9 mouse cellular contexts compared by ENCODE assay signal in genomic region chr8:128724819-128725218, GRCm38 (mm10). TPM values are rescaled to one million over a fixed set of nuclear protein-coding genes. Genes with fewer than 3 reads are reported as not detected.
DNase-seq lines count a peak whose midpoint lies in the region; ATAC-seq and TF ChIP-seq lines count a peak whose summit lies in the region.
"Had no signal": no experiment of that assay in that cellular context is flagged by ENCODE, and none has a peak within 500 bp of the region (broad histone marks: within the 10 kb centered on the region; RNA-seq: fewer than 3 reads in every experiment).

No protein-coding gene starts in this region.

- H3K4me3 ChIP-seq in intestine, embryonic 14.5 days (ENCODE audit: low read depth, low read length), result no peak overlapping the region
- no peak overlapping the region for H3K4me3 ChIP-seq in intestine, embryonic 16.5 days (ENCODE audit: low read length)
- H3K4me3 ChIP-seq in E14TG2a.4 (replicated peaks; ENCODE audit: low read length), result no peak overlapping the region
- no peak overlapping the region for H3K4me3 ChIP-seq in hindbrain, embryonic 15.5 days
- H3K4me3 ChIP-seq in midbrain, embryonic 11.5 days (ENCODE audit: low read depth, low read length), result no peak overlapping the region
- H3K4me3 ChIP-seq: liver, embryonic 13.5 days had no signal

- 0 out of 2 replicates have a peak, but pooled peaks have one; percentile 17 for TF ChIP-seq CTCF in E14TG2a.4 (conservative IDR thresholded peaks at IDR 0.05; ENCODE audit: low read length)

- no peak for ATAC-seq in intestine, embryonic 14.5 days (replicated peaks; ENCODE audit: low FRiP score, low TSS enrichment, low read depth)
- ATAC-seq in intestine, embryonic 16.5 days, result no peak
- peak; percentile 86 for ATAC-seq in hindbrain, embryonic 15.5 days (ENCODE audit: low FRiP score, low read depth)
- ATAC-seq in midbrain, embryonic 11.5 days (ENCODE audit: low FRiP score), result peak; percentile 77

- H3K9me3 ChIP-seq in intestine, embryonic 14.5 days (ENCODE audit: control insufficient read depth, low read length), result no peaks in the 10 kb centered on the region
- no peaks in the 10 kb centered on the region for H3K9me3 ChIP-seq in intestine, embryonic 16.5 days (ENCODE audit: control insufficient read depth, low read length)
- no peaks in the 10 kb centered on the region for H3K9me3 ChIP-seq in E14TG2a.4 (ENCODE audit: low read length)
- no peaks in the 10 kb centered on the region for H3K9me3 ChIP-seq in hindbrain, embryonic 15.5 days
- no peaks in the 10 kb centered on the region for H3K9me3 ChIP-seq in midbrain, embryonic 11.5 days (ENCODE audit: control insufficient read depth, low read length)
- H3K9me3 ChIP-seq: liver, embryonic 13.5 days had no signal

- no peak overlapping the region for H3K27ac ChIP-seq in intestine, embryonic 14.5 days (ENCODE audit: low read depth)
- H3K27ac ChIP-seq in intestine, embryonic 16.5 days (ENCODE audit: low read length), result no peak overlapping the region
- no peak overlapping the region for H3K27ac ChIP-seq in hindbrain, embryonic 15.5 days (replicated peaks)
- no peak overlapping the region for H3K27ac ChIP-seq in midbrain, embryonic 11.5 days (ENCODE audit: low read depth, low read length)
- H3K27ac ChIP-seq: liver, embryonic 13.5 days had no signal

- 47% methylated on average over 1 of the region's 1 CpGs for WGBS in intestine, embryonic 14.5 days
- 56% methylated on average over 1 of the region's 1 CpGs for WGBS in intestine, embryonic 16.5 days
- 69% methylated on average over 1 of the region's 1 CpGs for WGBS in hindbrain, embryonic 15.5 days
- 51% methylated on average over 1 of the region's 1 CpGs for WGBS in midbrain, embryonic 11.5 days

- DNase-seq in intestine, embryonic 14.5 days (ENCODE audit: low spot score), result peak; percentile 58
- peak; percentile 10 for DNase-seq in brain, embryonic 18.5 days (ENCODE audit: low read depth, low spot score)
- DNase-seq in midbrain, embryonic 11.5 days (ENCODE audit: low spot score, missing footprints), result no peak
- DNase-seq in ovary, adult 18-20 months (ENCODE audit: low spot score), result no peak
- no peak for DNase-seq in urinary bladder, adult 18-20 months (ENCODE audit: low spot score in 2 of 2)
- DNase-seq: liver, embryonic 13.5 days had no signal

- no peaks in the 10 kb centered on the region for H3K27me3 ChIP-seq in intestine, embryonic 14.5 days (replicated peaks; ENCODE audit: control insufficient read depth, insufficient read depth, low read length)
- no peaks in the 10 kb centered on the region for H3K27me3 ChIP-seq in intestine, embryonic 16.5 days (replicated peaks; ENCODE audit: control insufficient read depth, insufficient read depth, low read length)
- H3K27me3 ChIP-seq in E14TG2a.4 (ENCODE audit: insufficient read depth, low read length), result no peaks in the 10 kb centered on the region
- no peaks in the 10 kb centered on the region for H3K27me3 ChIP-seq in hindbrain, embryonic 15.5 days
- no peaks in the 10 kb centered on the region for H3K27me3 ChIP-seq in midbrain, embryonic 11.5 days (ENCODE audit: control insufficient read depth, insufficient read depth, low read length)
- H3K27me3 ChIP-seq: liver, embryonic 13.5 days had no signal

- H3K4me1 ChIP-seq in intestine, embryonic 14.5 days (replicated peaks; ENCODE audit: control insufficient read depth, insufficient read depth, low read length), result no peaks in the 10 kb centered on the region
- no peaks in the 10 kb centered on the region for H3K4me1 ChIP-seq in intestine, embryonic 16.5 days (ENCODE audit: control insufficient read depth, insufficient read depth, low read length)
- H3K4me1 ChIP-seq in E14TG2a.4 (replicated peaks; ENCODE audit: low read depth, low read length), result peaks cover 5% of the 10 kb centered on the region; the same call in 1 of the 2 replicates
- no peaks in the 10 kb centered on the region for H3K4me1 ChIP-seq in hindbrain, embryonic 15.5 days (replicated peaks)
- no peaks in the 10 kb centered on the region; the same call in 1 of the 2 replicates for H3K4me1 ChIP-seq in midbrain, embryonic 11.5 days (ENCODE audit: control insufficient read depth, insufficient read depth, low read length)

- H3K9ac ChIP-seq in intestine, embryonic 14.5 days (ENCODE audit: low read length), result no peak overlapping the region
- no peak overlapping the region for H3K9ac ChIP-seq in intestine, embryonic 16.5 days (ENCODE audit: low read depth, low read length)
- no peak overlapping the region for H3K9ac ChIP-seq in hindbrain, embryonic 15.5 days
- H3K9ac ChIP-seq in midbrain, embryonic 11.5 days (ENCODE audit: low read length), result no peak overlapping the region
- H3K9ac ChIP-seq: liver, embryonic 13.5 days had no signal

- H3K36me3 ChIP-seq in intestine, embryonic 14.5 days (ENCODE audit: control insufficient read depth, insufficient read depth, low read length), result peaks cover 89% of the 10 kb centered on the region
- no peaks in the 10 kb centered on the region; the same call in 1 of the 2 replicates for H3K36me3 ChIP-seq in intestine, embryonic 16.5 days (ENCODE audit: control insufficient read depth, insufficient read depth, low read length)
- H3K36me3 ChIP-seq in E14TG2a.4 (ENCODE audit: insufficient read depth, low read length), result peaks cover 70% of the 10 kb centered on the region
- peaks cover 48% of the 10 kb centered on the region for H3K36me3 ChIP-seq in hindbrain, embryonic 15.5 days
- peaks cover 9% of the 10 kb centered on the region for H3K36me3 ChIP-seq in midbrain, embryonic 11.5 days (ENCODE audit: control insufficient read depth, insufficient read depth, low read length)

- no peak overlapping the region for H3K4me2 ChIP-seq in intestine, embryonic 14.5 days (ENCODE audit: low read length)
- H3K4me2 ChIP-seq in intestine, embryonic 16.5 days (ENCODE audit: low read depth, low read length), result no peak overlapping the region
- no peak overlapping the region for H3K4me2 ChIP-seq in hindbrain, embryonic 15.5 days
- H3K4me2 ChIP-seq in midbrain, embryonic 11.5 days, result no peak overlapping the region
- H3K4me2 ChIP-seq: liver, embryonic 13.5 days had no signal

RNA-seq across cellular contexts. Expression of gene Itgb1, which starts 39.4 kb away (rescaled TPM):
- polyA plus RNA-seq in intestine, embryonic 14.5 days (2014; fragmentation: Nextera tagmentation; extraction: Ambion mirVana), result 306 and 329 TPM in 2 replicates
- 219 and 235 TPM in 2 replicates for polyA plus RNA-seq in intestine, embryonic 16.5 days (2015; fragmentation: Nextera tagmentation; extraction: Ambion mirVana)
- polyA plus RNA-seq in hindbrain, embryonic 15.5 days (2015; fragmentation: Nextera tagmentation; extraction: Ambion mirVana), result 88.0 and 91.7 TPM in 2 replicates
- polyA plus RNA-seq in midbrain, embryonic 11.5 days (2014; fragmentation: Nextera tagmentation; extraction: Ambion mirVana), result 165 and 188 TPM in 2 replicates

Comparison
In these comparisons a context has a peak if more than half of its experiments do, and no peak if none do; other contexts are left out.
1. ATAC-seq: peak in hindbrain, embryonic 15.5 days (single experiment) and midbrain, embryonic 11.5 days (single experiment); none in intestine, embryonic 14.5 days (single experiment) and intestine, embryonic 16.5 days (single experiment).
2. DNase-seq: peak in intestine, embryonic 14.5 days (single experiment) and brain, embryonic 18.5 days (single experiment); none in midbrain, embryonic 11.5 days (single experiment), ovary, adult 18-20 months (single experiment) and urinary bladder, adult 18-20 months (0 of 2).